Mouse (Mus musculus) left cerebral cortex, postnatal 25 days (tissue): ENCODE results near the gene Stmn1. TPM values are rescaled to one million over a fixed set of nuclear protein-coding genes. Genes with fewer than 3 reads are reported as not detected.
A peak's percentile ranks its signal among the peaks of the same experiment; 100 is the strongest.
"Not testable (repeated sequence)": the region's sequence is repeated elsewhere in the genome, so short reads cannot be mapped to it uniquely, and the experiment has no call there.

ENCODE experiments used
- DNase-seq, 2 experiments: peaks; one replicate each; pipeline ENCODE4 v3.0.0; 2022; ENCODE audit warnings: low spot score in 2 of 2, mixed read lengths in 1 of 2
- intact Hi-C: fragments of 180-260 bp; cut with DNase I; formaldehyde crosslinking; loops from one replicate; pipeline ENCODE4 v1.15.1; 2025
- total RNA-seq, 2 experiments: library from RNA; stranded (reverse); gene quantifications; 2 replicates each; pipeline ENCODE4 v1.2.3; 2021

Stmn1 gene
- total RNA-seq, 2 experiments from 2014 or later: 940 to 1,084 TPM

- intact Hi-C loops: loop anchor here (10.0 kb wide), 2 partner anchors 196 to 226 kb away; partner anchors contain the start of genes Grrp1 and Pdik1l
- DNase-seq: peak; percentile 74 to 75
These were observed 12.7 kb downstream of the Stmn1 start for GRCm38 (mm10) chr4:134480864-134481263.

- no peak for DNase-seq
- intact Hi-C loops: loop anchor here (10.0 kb wide), 2 partner anchors 196 to 226 kb away; partner anchors contain the start of genes Grrp1 and Pdik1l
These were observed 13.2 kb downstream of the Stmn1 start for GRCm38 (mm10) chr4:134481270-134481669.

GRCm38 (mm10) chr4:134482442-134482841, 14.3 kb downstream of the Stmn1 start:
- DNase-seq: no peak
- intact Hi-C loops: loop anchor here (10.0 kb wide), 2 partner anchors 198 to 228 kb away; partner anchors contain the start of genes Grrp1 and Pdik1l

GRCm38 (mm10) chr4:134483078-134483688, 15.1 kb downstream of the Stmn1 start:
- intact Hi-C loops: loop anchor here (10.0 kb wide), 2 partner anchors 198 to 228 kb away; partner anchors contain the start of genes Grrp1 and Pdik1l
- DNase-seq: no peak

GRCm38 (mm10) chr4:134483696-134484095, 15.6 kb downstream of the Stmn1 start:
- intact Hi-C loops: loop anchor here (10.0 kb wide), 2 partner anchors 199 to 229 kb away; partner anchors contain the start of genes Grrp1 and Pdik1l
- peak; percentile 70 to 86 for DNase-seq

- intact Hi-C loops: loop anchor here (10.0 kb wide), 2 partner anchors 199 to 229 kb away; partner anchors contain the start of genes Grrp1 and Pdik1l
These were observed 16.1 kb downstream of the Stmn1 start for GRCm38 (mm10) chr4:134484231-134484630.

GRCm38 (mm10) chr4:134485151-134485900, 17.2 kb downstream of the Stmn1 start:
- no peak for DNase-seq
- intact Hi-C loops: loop anchor here (10.0 kb wide), 2 partner anchors 201 to 231 kb away; partner anchors contain the start of genes Grrp1 and Pdik1l

More at GRCm38 (mm10) chr4:134484231-134484630, 16.1 kb downstream of the Stmn1 start:
- no peak for DNase-seq

GRCm38 (mm10) chr4:134488211-134488610, 20.1 kb downstream of the Stmn1 start:
- intact Hi-C loops: loop anchor here (10.0 kb wide), 2 partner anchors 203 to 233 kb away; partner anchors contain the start of genes Grrp1 and Pdik1l
- no peak for DNase-seq

GRCm38 (mm10) chr4:134489986-134490665, 22.0 kb downstream of the Stmn1 start:
- DNase-seq: no peak
- intact Hi-C loops: loop anchor here (10.0 kb wide), 2 partner anchors 205 to 235 kb away; partner anchors contain the start of genes Grrp1 and Pdik1l

- intact Hi-C loops: no loop called here
- DNase-seq: no peak
These were observed 23.6 kb downstream of the Stmn1 start for GRCm38 (mm10) chr4:134491716-134492115.

GRCm38 (mm10) chr4:134494161-134494560, 26.0 kb downstream of the Stmn1 start:
- DNase-seq: not testable (repeated sequence)

GRCm38 (mm10) chr4:134494780-134495545, 26.8 kb downstream of the Stmn1 start:
- DNase-seq: no peak
- intact Hi-C loops: no loop called here

More at GRCm38 (mm10) chr4:134494161-134494560, 26.0 kb downstream of the Stmn1 start:
- intact Hi-C loops: not testable (repeated sequence)

GRCm38 (mm10) chr4:134495546-134495923, 27.4 kb downstream of the Stmn1 start:
- intact Hi-C loops: no loop called here
- DNase-seq: no peak

GRCm38 (mm10) chr4:134496595-134497210, 28.6 kb downstream of the Stmn1 start, which contains the start of gene Paqr7:
Gene Paqr7 (plus strand): TSS chr4:134496697.
- peak; percentile 84 to 88 for DNase-seq
- intact Hi-C loops: no loop called here

GRCm38 (mm10) chr4:134497223-134497622, 29.1 kb downstream of the Stmn1 start:
- no peak for DNase-seq
- intact Hi-C loops: no loop called here

GRCm38 (mm10) chr4:134497986-134498731, 30.0 kb downstream of the Stmn1 start:
- DNase-seq: peak in 1 of 2 experiments; percentile 60
- intact Hi-C loops: no loop called here

GRCm38 (mm10) chr4:134498983-134499382, 30.9 kb downstream of the Stmn1 start:
- intact Hi-C loops, DNase-seq: not testable (repeated sequence)

- intact Hi-C loops: no loop called here
- DNase-seq: no peak
These were observed 33.0 kb downstream of the Stmn1 start for GRCm38 (mm10) chr4:134501095-134501494.
